Comparison of ENCODE assay signal across 13 mouse cellular contexts in the genomic region with DNA sequence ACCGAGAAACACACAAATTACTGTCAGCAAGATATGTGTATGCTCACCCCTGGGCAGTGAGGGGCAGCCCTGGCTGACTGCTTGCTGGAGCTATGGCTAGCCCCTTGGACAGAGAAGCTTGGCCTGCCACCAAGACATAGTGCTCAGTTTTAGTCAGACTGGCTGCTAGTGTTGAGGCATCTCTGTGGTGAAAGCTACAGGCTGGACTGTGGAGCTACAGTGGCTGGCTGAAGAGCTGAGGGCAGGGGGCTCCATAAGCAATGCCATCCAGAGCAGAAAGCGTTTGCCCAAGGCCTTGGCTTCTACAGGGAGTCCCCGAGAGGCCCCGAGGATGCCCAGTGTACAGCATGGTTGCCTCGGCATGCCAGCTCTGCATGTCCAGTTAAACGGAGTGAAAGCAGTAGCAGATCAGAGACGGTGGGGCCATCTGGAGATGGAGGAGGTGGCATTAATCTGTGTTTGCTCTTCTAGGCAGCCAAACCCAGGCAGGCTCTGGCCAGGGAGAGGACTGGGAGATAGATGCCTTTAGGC.
DNase-seq lines count a peak whose midpoint lies in the region; ATAC-seq lines count a peak whose summit lies in the region.
"Had no signal": no experiment of that assay in that cellular context is flagged by ENCODE, and none has a peak within 500 bp of the region (broad histone marks: within the 10 kb centered on the region; RNA-seq: fewer than 3 reads in every experiment).

No protein-coding gene starts in this region.

- H3K27ac ChIP-seq in hindbrain, embryonic 13.5 days: peak overlapping the region; percentile 82
- H3K27ac ChIP-seq in hindbrain, embryonic 11.5 days (ENCODE audit: low read depth, low read length): no peak overlapping the region
- H3K27ac ChIP-seq in hindbrain, embryonic 16.5 days (ENCODE audit: low read depth, low read length): peak overlapping the region; percentile 56

- no peaks in the 10 kb centered on the region for H3K27me3 ChIP-seq in hindbrain, embryonic 13.5 days
- no peaks in the 10 kb centered on the region for H3K27me3 ChIP-seq in hindbrain, embryonic 11.5 days (ENCODE audit: control insufficient read depth, insufficient read depth, low read length)
- no peaks in the 10 kb centered on the region for H3K27me3 ChIP-seq in hindbrain, embryonic 16.5 days (replicated peaks; ENCODE audit: control insufficient read depth, insufficient read depth, low read length)
- H3K27me3 ChIP-seq: embryonic facial prominence, embryonic 12.5 days had no signal

- no peaks in the 10 kb centered on the region for H3K9me3 ChIP-seq in hindbrain, embryonic 13.5 days
- H3K9me3 ChIP-seq in hindbrain, embryonic 11.5 days (ENCODE audit: control insufficient read depth, low read length): no peaks in the 10 kb centered on the region
- H3K9me3 ChIP-seq in hindbrain, embryonic 16.5 days (ENCODE audit: control insufficient read depth, low read length): no peaks in the 10 kb centered on the region
- H3K9me3 ChIP-seq: embryonic facial prominence, embryonic 12.5 days had no signal

- H3K9ac ChIP-seq in hindbrain, embryonic 13.5 days: peak overlapping the region; percentile 49; the same call in 1 of the 2 replicates
- H3K9ac ChIP-seq in hindbrain, embryonic 11.5 days (ENCODE audit: low read depth, low read length): no peak overlapping the region
- H3K9ac ChIP-seq in hindbrain, embryonic 16.5 days (ENCODE audit: low read depth, low read length): peak overlapping the region; percentile 3; the same call in 1 of the 2 replicates
- H3K9ac ChIP-seq: embryonic facial prominence, embryonic 12.5 days had no signal

- DNase-seq in adrenal gland, adult (ENCODE audit: inconsistent age in 2 of 2, low spot score in 1 of 2): peak; percentile 11 to 41
- DNase-seq in adrenal gland, adult 18-20 months (ENCODE audit: low spot score in 2 of 2): no peak
- DNase-seq in hindbrain, embryonic 11.5 days (ENCODE audit: low spot score): no peak
- peak; percentile 64 for DNase-seq in brain, adult 2 months (ENCODE audit: low read depth, low spot score)
- no peak for DNase-seq in T-cell, adult 2 months (ENCODE audit: low spot score)
- no peak for DNase-seq in ovary, postnatal 14 days (ENCODE audit: low spot score)
- DNase-seq: kidney, postnatal 10 days; lung, postnatal 10 days had no signal

- H3K4me3 ChIP-seq in hindbrain, embryonic 13.5 days: no peak overlapping the region
- no peak overlapping the region for H3K4me3 ChIP-seq in hindbrain, embryonic 11.5 days (ENCODE audit: low read depth, low read length)
- no peak overlapping the region for H3K4me3 ChIP-seq in hindbrain, embryonic 16.5 days (ENCODE audit: low read length)
- H3K4me3 ChIP-seq: embryonic facial prominence, embryonic 12.5 days had no signal

- no peaks in the 10 kb centered on the region for H3K36me3 ChIP-seq in hindbrain, embryonic 13.5 days
- H3K36me3 ChIP-seq in hindbrain, embryonic 11.5 days (ENCODE audit: control insufficient read depth, insufficient read depth, low read length): no peaks in the 10 kb centered on the region
- H3K36me3 ChIP-seq in hindbrain, embryonic 16.5 days (ENCODE audit: control insufficient read depth, insufficient read depth, low read length): no peaks in the 10 kb centered on the region
- H3K36me3 ChIP-seq: embryonic facial prominence, embryonic 12.5 days had no signal

- ATAC-seq in hindbrain, embryonic 13.5 days (ENCODE audit: low FRiP score): no peak
- ATAC-seq in hindbrain, embryonic 11.5 days (ENCODE audit: low FRiP score): no peak
- peak; percentile 66 for ATAC-seq in hindbrain, embryonic 16.5 days

- H3K4me1 ChIP-seq in hindbrain, embryonic 13.5 days (replicated peaks): peaks cover 32% of the 10 kb centered on the region
- H3K4me1 ChIP-seq in hindbrain, embryonic 11.5 days (replicated peaks; ENCODE audit: control insufficient read depth, insufficient read depth, low read length): no peaks in the 10 kb centered on the region
- H3K4me1 ChIP-seq in hindbrain, embryonic 16.5 days (ENCODE audit: control insufficient read depth, insufficient read depth, low read depth, low read length): peaks cover 21% of the 10 kb centered on the region

- whole genome bisulfite sequencing in hindbrain, embryonic 13.5 days: 68% methylated on average over 7 of the region's 7 CpGs
- WGBS in hindbrain, embryonic 11.5 days: 89% methylated on average over 7 of the region's 7 CpGs
- WGBS in hindbrain, embryonic 16.5 days: 61% methylated on average over 7 of the region's 7 CpGs

- H3K4me2 ChIP-seq in hindbrain, embryonic 13.5 days: no peak overlapping the region
- no peak overlapping the region for H3K4me2 ChIP-seq in hindbrain, embryonic 11.5 days (replicated peaks; ENCODE audit: low read depth, low read length)
- H3K4me2 ChIP-seq in hindbrain, embryonic 16.5 days (ENCODE audit: low read length): no peak overlapping the region
- H3K4me2 ChIP-seq: embryonic facial prominence, embryonic 12.5 days; heart, embryonic 11.5 days; liver, embryonic 11.5 days had no signal

Comparison
In these comparisons a context has a peak if more than half of its experiments do, and no peak if none do; other contexts are left out.
1. DNase-seq: peak in adrenal gland, adult (2 of 2) and brain, adult 2 months (single experiment); none in adrenal gland, adult 18-20 months (0 of 2), hindbrain, embryonic 11.5 days (single experiment), T-cell, adult 2 months (single experiment) and ovary, postnatal 14 days (single experiment).